Mouse (Mus musculus): Measurements from ENCODE around the gene Cfap77.

The Cfap77 gene

DNA sequence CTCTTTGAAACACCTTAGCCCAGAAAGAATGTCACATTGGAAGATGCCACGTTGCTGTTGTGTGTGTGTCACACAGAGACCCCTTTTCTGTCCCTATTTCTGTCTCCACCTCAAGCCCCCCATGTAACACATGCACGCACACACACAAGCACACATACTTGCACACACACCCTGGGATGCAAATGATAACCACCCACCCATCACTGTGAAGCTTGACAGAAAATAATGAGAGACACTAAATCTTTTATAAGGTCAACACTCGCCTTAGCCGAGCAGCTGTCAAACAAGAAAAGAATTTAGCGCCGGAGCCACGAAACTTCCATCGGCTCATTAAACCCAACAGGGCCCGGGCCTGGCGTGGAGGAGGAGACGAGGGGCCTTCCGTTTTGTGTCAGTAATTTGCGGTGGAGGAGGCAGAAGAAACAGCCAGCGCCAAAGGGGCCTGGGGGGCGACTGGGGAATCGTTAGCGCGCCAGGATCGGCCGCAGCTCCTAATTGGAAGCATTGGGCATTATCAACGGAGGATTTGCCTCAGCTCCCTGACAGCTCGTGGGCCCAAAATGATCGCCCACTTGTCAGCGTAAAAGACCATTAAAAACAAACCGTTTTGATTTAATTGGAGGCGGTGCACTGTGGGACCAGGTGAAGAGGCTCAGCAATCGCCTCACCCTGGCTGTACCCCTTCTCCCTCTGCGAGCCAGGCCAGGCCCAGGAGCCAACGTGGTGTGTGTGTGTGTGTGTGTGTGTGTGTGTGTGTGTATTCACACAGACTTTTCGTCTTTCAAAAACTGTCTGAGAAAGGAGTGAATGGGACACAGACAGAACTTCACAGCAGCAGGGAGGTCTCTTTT is 111.0 kb downstream of the Cfap77 start:
- DNase-seq (ENCODE audit: low spot score in 2 of 2): no peak

- DNase-seq (ENCODE audit: low spot score in 2 of 2): no peak
These were observed 115.9 kb downstream of the Cfap77 start for GRCm38 (mm10) chr2:28938997-28939396.

GRCm38 (mm10) chr2:28930571-28930970 is 124.3 kb downstream of the Cfap77 start:
- no peak for DNase-seq (ENCODE audit: low spot score in 2 of 2)

DNA sequence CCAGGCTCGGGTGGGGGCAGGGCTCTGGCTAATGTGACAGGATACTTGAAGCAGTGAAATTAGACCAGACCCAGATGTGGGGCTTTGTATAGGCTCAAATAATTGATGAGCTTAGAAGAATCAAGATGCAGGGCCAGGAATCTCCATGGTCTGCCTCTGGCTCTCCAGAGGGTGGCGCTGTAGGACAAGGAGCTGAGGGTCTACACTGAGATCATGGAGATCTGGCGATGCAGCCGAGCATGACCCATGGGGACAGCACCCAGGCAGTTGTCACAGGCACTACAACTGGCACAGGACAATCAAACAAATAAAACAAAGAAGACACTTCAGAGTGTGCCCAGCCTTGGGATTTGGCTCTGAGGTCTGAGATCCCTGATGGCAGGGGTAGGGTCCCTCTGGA is 131.0 kb downstream of the Cfap77 start:
- peak; percentile 33 to 79 for DNase-seq (ENCODE audit: low spot score in 2 of 2)

DNA sequence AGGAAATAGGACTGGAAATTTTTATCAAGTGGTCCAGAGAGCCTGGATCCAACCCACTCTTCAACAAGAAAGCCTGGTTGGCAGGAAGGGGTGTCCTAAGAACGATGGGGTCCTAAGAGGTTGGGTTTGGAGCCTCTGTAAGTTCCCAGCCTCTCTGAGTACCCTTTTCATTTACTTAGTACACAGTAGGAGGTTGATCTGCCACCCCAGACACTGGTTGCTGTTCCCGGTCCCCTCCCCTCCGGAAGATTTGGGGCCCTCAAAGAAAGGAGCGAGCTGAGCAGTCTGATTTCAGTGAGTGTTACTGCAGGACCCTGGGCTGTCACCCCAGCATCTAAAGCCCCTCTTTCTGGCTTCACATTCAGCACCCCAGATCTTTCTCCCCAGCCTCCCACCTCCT is 135.9 kb downstream of the Cfap77 start:
- DNase-seq (ENCODE audit: low spot score in 2 of 2): no peak

GRCm38 (mm10) chr2:28917518-28918361 is 137.1 kb downstream of the Cfap77 start:
- no peak for DNase-seq (ENCODE audit: low spot score in 2 of 2)

GRCm38 (mm10) chr2:28917156-28917517 is 137.7 kb downstream of the Cfap77 start:
- no peak for DNase-seq (ENCODE audit: low spot score in 2 of 2)

DNA sequence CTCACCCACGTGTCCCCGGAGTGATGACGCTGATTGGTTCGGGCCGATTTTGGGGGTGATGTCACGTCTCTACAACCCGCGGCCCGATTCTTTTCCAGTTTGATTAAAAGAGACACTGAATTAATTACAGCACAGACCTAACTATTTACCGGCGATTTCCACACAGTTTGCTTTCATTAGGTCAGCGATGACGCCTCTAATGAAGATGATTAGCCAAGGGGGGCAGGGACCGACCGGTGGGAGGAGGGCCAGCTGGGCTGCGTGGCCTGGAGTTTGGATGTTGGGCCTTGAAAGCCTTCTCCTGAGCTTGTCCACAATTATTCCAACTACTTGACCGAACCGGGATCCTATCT is 138.4 kb downstream of the Cfap77 start, which contains the start of gene Barhl1:
Gene Barhl1, minus strand, starts transcription at position 156 of the 353 bp plus-strand sequence.
- DNase-seq (ENCODE audit: low spot score in 2 of 2): no peak

- DNase-seq (ENCODE audit: low spot score in 2 of 2): peak; percentile 72 to 88
These were observed 138.9 kb downstream of the Cfap77 start for GRCm38 (mm10) chr2:28915768-28916512.

DNA sequence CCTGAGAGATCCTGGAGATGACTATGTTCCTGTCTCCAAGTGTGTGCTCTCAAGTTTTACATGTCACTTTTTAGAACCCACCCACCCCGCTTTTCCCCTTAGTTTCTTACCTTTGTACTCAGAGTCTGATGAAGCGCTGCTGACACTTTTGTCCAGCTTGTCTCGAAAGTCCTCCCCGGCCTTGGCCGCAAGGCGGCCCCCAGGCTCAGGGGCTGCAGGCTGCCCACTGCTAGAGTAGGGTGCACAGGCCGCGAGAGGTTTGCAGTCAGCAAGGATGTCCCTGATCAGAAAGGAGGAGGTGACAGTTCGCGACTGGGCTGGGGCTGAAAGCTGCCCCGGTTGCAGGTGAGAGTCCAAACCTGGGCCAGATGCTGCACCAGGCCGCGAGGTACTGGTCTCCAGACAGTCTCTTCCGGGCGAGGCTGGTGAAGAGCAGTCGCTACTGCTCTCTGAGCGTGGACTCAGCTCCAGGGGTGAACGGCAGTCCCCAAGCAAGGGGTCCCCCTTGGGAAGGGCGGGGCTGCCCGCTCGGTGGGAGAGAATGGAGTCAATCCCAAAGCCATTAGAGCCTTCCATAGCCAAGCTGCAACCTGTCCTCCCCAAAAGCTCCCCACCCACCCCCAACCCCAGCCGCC is 139.6 kb downstream of the Cfap77 start:
- no peak for DNase-seq (ENCODE audit: low spot score in 2 of 2)

GRCm38 (mm10) chr2:28914121-28914520 is 140.7 kb downstream of the Cfap77 start:
- DNase-seq (ENCODE audit: low spot score in 2 of 2): no peak

DNA sequence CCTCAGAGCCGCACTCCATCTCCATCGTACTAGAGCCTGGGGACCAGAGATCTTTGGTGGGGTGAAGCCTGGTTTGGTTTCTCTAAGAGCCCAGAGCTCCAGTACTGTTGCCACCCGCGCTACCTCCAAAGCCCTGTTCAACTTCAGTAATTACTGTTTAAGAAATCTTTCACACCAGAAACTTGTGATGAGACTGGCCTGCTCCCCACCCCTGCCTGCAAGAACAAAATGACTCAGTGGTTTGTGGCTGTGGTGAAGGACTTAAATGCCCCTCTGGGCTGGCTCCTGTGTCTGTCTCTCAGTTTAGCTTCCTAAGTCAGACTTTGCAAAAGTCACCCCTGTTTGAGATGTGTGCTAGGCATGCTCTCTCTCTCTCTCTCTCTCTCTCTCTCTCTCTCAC is 141.9 kb downstream of the Cfap77 start:
- DNase-seq (ENCODE audit: low spot score in 2 of 2): no peak

DNA sequence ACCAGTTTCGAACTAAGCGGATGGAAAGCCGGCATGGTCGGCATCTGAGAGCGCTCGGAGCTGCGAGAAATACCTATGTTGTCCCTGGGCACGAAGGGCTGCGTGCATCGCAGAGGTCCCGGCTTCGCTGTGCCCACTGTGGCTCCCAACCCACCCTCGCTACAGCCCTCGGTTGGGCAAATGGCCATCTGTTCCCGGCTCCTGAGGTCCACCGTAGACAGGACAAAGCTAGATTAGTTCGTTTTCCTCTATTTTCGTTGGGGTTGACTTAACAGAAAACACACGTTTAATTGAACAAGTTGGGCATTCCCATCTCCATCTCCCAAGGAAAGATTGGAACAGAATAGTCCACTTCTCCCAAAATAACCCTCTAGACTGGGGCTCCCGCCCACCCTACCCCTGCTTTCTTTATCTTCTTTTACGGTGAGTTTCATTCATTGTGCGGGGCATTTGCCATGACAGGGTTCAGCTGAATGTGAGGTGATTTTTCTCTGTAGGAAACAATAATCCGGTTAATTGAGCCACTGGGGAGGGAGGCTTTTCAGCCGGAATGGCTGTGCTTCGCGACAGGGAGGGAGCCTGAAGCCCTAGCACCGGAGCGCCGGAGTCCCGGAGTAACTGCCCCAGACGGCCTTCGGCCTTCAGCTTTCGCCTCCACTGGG is 142.7 kb downstream of the Cfap77 start:
- DNase-seq (ENCODE audit: low spot score in 2 of 2): no peak

DNA sequence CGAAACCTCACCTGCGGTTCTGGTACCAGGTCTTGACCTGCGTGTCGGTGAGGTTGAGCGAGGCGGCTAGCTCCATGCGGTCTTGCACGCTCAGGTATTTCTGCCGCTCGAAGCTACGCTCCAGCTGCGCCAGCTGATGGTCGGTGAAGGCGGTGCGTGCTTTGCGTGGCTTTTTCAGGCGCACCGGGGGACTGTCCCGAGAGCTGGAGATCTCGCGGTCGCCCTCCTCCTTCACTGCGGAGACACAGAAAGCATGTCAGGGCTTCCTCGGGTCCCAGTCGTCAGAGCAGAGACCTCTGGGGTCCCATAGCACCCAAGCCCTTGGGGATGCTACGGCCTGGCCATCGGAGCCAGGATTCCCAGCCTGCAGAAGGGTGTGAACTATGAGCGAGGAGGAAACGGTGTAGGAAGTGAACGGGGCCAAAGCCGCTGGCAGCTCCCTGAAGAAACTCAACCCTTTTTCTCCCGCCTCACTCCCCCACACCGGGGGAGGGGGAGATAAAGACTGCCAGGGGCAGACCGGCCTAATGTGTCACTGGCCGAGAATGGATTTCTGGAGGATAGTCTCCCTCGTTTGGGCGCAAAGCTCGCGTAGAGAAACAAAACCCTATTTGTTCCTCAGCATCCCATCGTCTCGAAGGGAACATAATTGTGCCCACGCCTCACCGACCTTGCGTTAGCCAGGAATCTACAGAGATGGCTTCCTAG is 143.4 kb downstream of the Cfap77 start:
- DNase-seq (ENCODE audit: low spot score in 2 of 2): no peak

- DNase-seq (ENCODE audit: low spot score in 2 of 2): no peak
These were observed 144.0 kb downstream of the Cfap77 start for GRCm38 (mm10) chr2:28910877-28911276.

- no peak for DNase-seq (ENCODE audit: low spot score in 2 of 2)
These were observed 144.8 kb downstream of the Cfap77 start for GRCm38 (mm10) chr2:28909818-28910710.

GRCm38 (mm10) chr2:28909186-28909817 is 145.6 kb downstream of the Cfap77 start:
- DNase-seq (ENCODE audit: low spot score in 2 of 2): no peak

DNA sequence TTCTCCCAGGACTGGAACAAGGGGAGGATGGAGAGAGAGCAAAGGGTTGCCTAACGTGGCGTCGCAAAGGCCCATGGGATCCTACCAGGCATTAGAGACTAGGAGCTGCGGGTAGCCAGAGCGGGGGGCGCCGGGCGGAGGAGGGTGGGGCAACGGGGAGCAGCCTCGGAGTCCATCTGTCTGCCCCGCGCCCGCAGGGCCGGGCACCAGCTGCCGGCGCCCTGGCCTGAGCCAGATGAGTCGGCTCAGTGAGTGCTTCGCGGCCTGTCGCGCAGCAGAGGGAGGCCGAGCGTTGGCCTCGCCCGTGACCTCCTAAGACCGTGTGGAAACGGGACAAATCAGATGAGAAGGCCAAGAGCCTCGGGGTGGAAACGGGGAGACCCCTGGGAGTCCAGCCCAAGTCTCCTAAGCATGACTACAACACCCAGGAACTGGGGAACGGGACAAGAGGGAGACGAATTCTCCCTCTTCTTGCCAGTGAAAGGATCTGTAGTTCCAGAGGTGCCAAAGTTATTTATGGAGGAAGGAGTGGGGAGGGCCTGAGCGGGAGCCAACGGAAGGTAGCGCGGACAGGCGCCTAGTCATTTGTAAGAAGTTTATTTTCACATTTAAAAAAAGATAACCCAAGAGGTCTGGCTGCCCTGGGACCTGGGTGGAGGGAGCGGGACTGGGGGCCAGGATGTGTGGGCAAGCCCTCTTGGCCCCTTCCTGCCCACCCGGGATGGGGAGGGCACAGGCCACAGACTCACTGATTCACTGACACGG is 146.3 kb downstream of the Cfap77 start:
- DNase-seq (ENCODE audit: low spot score in 2 of 2): no peak

All from spleen, postnatal 4 days (tissue).